Mouse (Mus musculus): ENCODE measurements around the gene Nusap1. TPM values are rescaled to one million over a fixed set of nuclear protein-coding genes. Genes with fewer than 3 reads are reported as not detected.
"Not testable (repeated sequence)": the region's sequence is repeated elsewhere in the genome, so short reads cannot be mapped to it uniquely, and the experiment has no call there.

The Nusap1 gene
- polyA plus RNA-seq, 1 experiment from 2014 or later, result 74.6 TPM

- H3K27ac ChIP-seq (replicated peaks); H3K4me1 ChIP-seq; H3K9me3 ChIP-seq; H3K36me3 ChIP-seq (replicated peaks); H3K27me3 ChIP-seq (replicated peaks; ENCODE audit: low read depth, poor library complexity, severe bottlenecking); H3K4me3 ChIP-seq; DNase-seq (ENCODE audit: low spot score): not testable (repeated sequence)
- 73% methylated on average over 22 of the region's 23 CpGs for WGBS
Measured at GRCm38 (mm10) chr2:119665744-119666143, 47.6 kb downstream of the Nusap1 start.

GRCm38 (mm10) chr2:119669010-119669409, 50.9 kb downstream of the Nusap1 start:
- no peaks in the 10 kb centered on the region for H3K27me3 ChIP-seq (replicated peaks; ENCODE audit: low read depth, poor library complexity, severe bottlenecking)
- no peak overlapping the region for H3K27ac ChIP-seq (replicated peaks)
- WGBS, result 15% methylated on average over 7 of the region's 7 CpGs
- H3K4me1 ChIP-seq, result peaks cover 6% of the 10 kb centered on the region
- no peaks in the 10 kb centered on the region for H3K9me3 ChIP-seq
- peak; percentile 14 for DNase-seq (ENCODE audit: low spot score)
- H3K4me3 ChIP-seq, result no peak overlapping the region
- no peaks in the 10 kb centered on the region for H3K36me3 ChIP-seq (replicated peaks)

- H3K9me3 ChIP-seq, result no peaks in the 10 kb centered on the region
- peaks cover 11% of the 10 kb centered on the region for H3K36me3 ChIP-seq (replicated peaks)
- under 1% methylated on average over 58 of the region's 58 CpGs for WGBS
- DNase-seq (ENCODE audit: low spot score), result peak; percentile 97
- peak within 1 kb of the TSS; percentile 85 for H3K4me3 ChIP-seq
- H3K27ac ChIP-seq (replicated peaks), result peak within 1 kb of the TSS; percentile 92
- H3K27me3 ChIP-seq (replicated peaks; ENCODE audit: low read depth, poor library complexity, severe bottlenecking), result no peaks in the 10 kb centered on the region
- H3K4me1 ChIP-seq, result peaks cover 28% of the 10 kb centered on the region
Measured at GRCm38 (mm10) chr2:119674525-119675214, 56.6 kb downstream of the Nusap1 start, which contains the start of gene Rtf1. TSS of gene Rtf1 (plus strand) at chr2:119675068.

GRCm38 (mm10) chr2:119675215-119675784, 57.2 kb downstream of the Nusap1 start:
- H3K27ac ChIP-seq (replicated peaks), result peak overlapping the region; percentile 92
- H3K4me3 ChIP-seq, result peak overlapping the region; percentile 85
- no peaks in the 10 kb centered on the region for H3K9me3 ChIP-seq
- WGBS, result under 1% methylated on average over 39 of the region's 39 CpGs
- no peak for DNase-seq (ENCODE audit: low spot score)
- peaks cover 28% of the 10 kb centered on the region for H3K4me1 ChIP-seq
- H3K27me3 ChIP-seq (replicated peaks; ENCODE audit: low read depth, poor library complexity, severe bottlenecking), result no peaks in the 10 kb centered on the region
- H3K36me3 ChIP-seq (replicated peaks), result peaks cover 14% of the 10 kb centered on the region

- peaks cover 18% of the 10 kb centered on the region for H3K36me3 ChIP-seq (replicated peaks)
- H3K9me3 ChIP-seq, result no peaks in the 10 kb centered on the region
- peaks cover 28% of the 10 kb centered on the region for H3K4me1 ChIP-seq
- no peak for DNase-seq (ENCODE audit: low spot score)
- peak overlapping the region; percentile 92 for H3K27ac ChIP-seq (replicated peaks)
- H3K27me3 ChIP-seq (replicated peaks; ENCODE audit: low read depth, poor library complexity, severe bottlenecking), result no peaks in the 10 kb centered on the region
- 11% methylated on average over 5 of the region's 5 CpGs for WGBS
- H3K4me3 ChIP-seq, result peak overlapping the region; percentile 85
Measured at GRCm38 (mm10) chr2:119675831-119676230, 57.7 kb downstream of the Nusap1 start.

- H3K9me3 ChIP-seq, result no peaks in the 10 kb centered on the region
- H3K27me3 ChIP-seq (replicated peaks; ENCODE audit: low read depth, poor library complexity, severe bottlenecking), result no peaks in the 10 kb centered on the region
- H3K27ac ChIP-seq (replicated peaks), result no peak overlapping the region
- DNase-seq (ENCODE audit: low spot score), result no peak
- WGBS, result 97% methylated on average over 2 of the region's 2 CpGs
- no peaks in the 10 kb centered on the region for H3K4me1 ChIP-seq
- H3K4me3 ChIP-seq, result no peak overlapping the region
- peaks cover 67% of the 10 kb centered on the region for H3K36me3 ChIP-seq (replicated peaks)
Measured at GRCm38 (mm10) chr2:119683706-119684105, 65.6 kb downstream of the Nusap1 start.

- no peaks in the 10 kb centered on the region for H3K27me3 ChIP-seq (replicated peaks; ENCODE audit: low read depth, poor library complexity, severe bottlenecking)
- peaks cover 76% of the 10 kb centered on the region for H3K36me3 ChIP-seq (replicated peaks)
- 81% methylated on average over 9 of the region's 9 CpGs for WGBS
Measured at GRCm38 (mm10) chr2:119692003-119692701, 74.1 kb downstream of the Nusap1 start.

GRCm38 (mm10) chr2:119694826-119695225, 76.7 kb downstream of the Nusap1 start:
- Histone ChIP-seq H3K4me1 (no peaks in the 10 kb centered on the region), H3K9me3 (no peaks in the 10 kb centered on the region), H3K27me3 (replicated peaks; ENCODE audit: low read depth, poor library complexity, severe bottlenecking) (no peaks in the 10 kb centered on the region), H3K4me3 (no peak overlapping the region), H3K36me3 (replicated peaks) (peaks cover 66% of the 10 kb centered on the region), H3K27ac (replicated peaks) (no peak overlapping the region)
- 77% methylated on average over 2 of the region's 2 CpGs for WGBS
- DNase-seq (ENCODE audit: low spot score), result no peak

More at GRCm38 (mm10) chr2:119692003-119692701, 74.1 kb downstream of the Nusap1 start:
- Histone ChIP-seq H3K4me3 (no peak overlapping the region), H3K27ac (replicated peaks) (no peak overlapping the region), H3K9me3 (no peaks in the 10 kb centered on the region), H3K4me1 (no peaks in the 10 kb centered on the region)
- DNase-seq (ENCODE audit: low spot score), result no peak

GRCm38 (mm10) chr2:119696111-119696510, 78.0 kb downstream of the Nusap1 start:
- 86% methylated on average over 1 of the region's 1 CpGs for WGBS
- peaks cover 73% of the 10 kb centered on the region for H3K36me3 ChIP-seq (replicated peaks)
- no peaks in the 10 kb centered on the region for H3K4me1 ChIP-seq
- no peaks in the 10 kb centered on the region for H3K9me3 ChIP-seq
- H3K27me3 ChIP-seq (replicated peaks; ENCODE audit: low read depth, poor library complexity, severe bottlenecking), result no peaks in the 10 kb centered on the region
- no peak overlapping the region for H3K27ac ChIP-seq (replicated peaks)
- H3K4me3 ChIP-seq, result no peak overlapping the region
- DNase-seq (ENCODE audit: low spot score), result no peak

- H3K36me3 ChIP-seq (replicated peaks), result peaks cover 79% of the 10 kb centered on the region
Measured at GRCm38 (mm10) chr2:119698472-119698871, 80.4 kb downstream of the Nusap1 start.

GRCm38 (mm10) chr2:119699962-119700361, 81.9 kb downstream of the Nusap1 start:
- no peak for DNase-seq (ENCODE audit: low spot score)
- H3K27ac ChIP-seq (replicated peaks), result no peak overlapping the region
- H3K4me3 ChIP-seq, result no peak overlapping the region
- H3K36me3 ChIP-seq (replicated peaks), result peaks cover 79% of the 10 kb centered on the region
- H3K9me3 ChIP-seq, result no peaks in the 10 kb centered on the region
- H3K27me3 ChIP-seq (replicated peaks; ENCODE audit: low read depth, poor library complexity, severe bottlenecking), result no peaks in the 10 kb centered on the region
- 93% methylated on average over 3 of the region's 3 CpGs for WGBS
- H3K4me1 ChIP-seq, result no peaks in the 10 kb centered on the region

More at GRCm38 (mm10) chr2:119698472-119698871, 80.4 kb downstream of the Nusap1 start:
- H3K9me3 ChIP-seq, result no peaks in the 10 kb centered on the region
- no peak overlapping the region for H3K4me3 ChIP-seq
- H3K4me1 ChIP-seq, result no peaks in the 10 kb centered on the region
- no peak for DNase-seq (ENCODE audit: low spot score)
- WGBS, result 88% methylated on average over 2 of the region's 2 CpGs
- no peaks in the 10 kb centered on the region for H3K27me3 ChIP-seq (replicated peaks; ENCODE audit: low read depth, poor library complexity, severe bottlenecking)
- no peak overlapping the region for H3K27ac ChIP-seq (replicated peaks)

Measured in embryonic facial prominence, embryonic 10.5 days (tissue).